Mouse (Mus musculus) yolk sac, embryonic 10.5 days (tissue): Measurements from ENCODE around the gene Galnt9.

Experiments
- DNase-seq: peaks from one replicate; pipeline ENCODE4 v3.0.0-alpha.2; 2017; ENCODE audit warnings: low spot score

Galnt9 gene

GRCm38 (mm10) chr5:110587467-110587866 lies 43.3 kb downstream of the Galnt9 start:
- no peak for DNase-seq

GRCm38 (mm10) chr5:110589833-110590232 lies 45.7 kb downstream of the Galnt9 start:
- no peak for DNase-seq

- no peak for DNase-seq
These were observed 50.3 kb downstream of the Galnt9 start for GRCm38 (mm10) chr5:110594465-110594864.

GRCm38 (mm10) chr5:110595341-110595740 lies 51.2 kb downstream of the Galnt9 start:
- DNase-seq: no peak

GRCm38 (mm10) chr5:110596086-110596780 lies 52.1 kb downstream of the Galnt9 start:
- DNase-seq: no peak

- no peak for DNase-seq
These were observed 53.3 kb downstream of the Galnt9 start for GRCm38 (mm10) chr5:110597502-110597901.

GRCm38 (mm10) chr5:110598298-110599095 lies 54.3 kb downstream of the Galnt9 start:
- no peak for DNase-seq

- no peak for DNase-seq
These were observed 59.0 kb downstream of the Galnt9 start for GRCm38 (mm10) chr5:110603016-110603685.

- DNase-seq: no peak
These were observed 60.2 kb downstream of the Galnt9 start for GRCm38 (mm10) chr5:110604311-110604710.

- DNase-seq: no peak
These were observed 61.5 kb downstream of the Galnt9 start for GRCm38 (mm10) chr5:110605531-110606221.

- no peak for DNase-seq
These were observed 63.6 kb downstream of the Galnt9 start for GRCm38 (mm10) chr5:110607767-110608166.

- DNase-seq: no peak
These were observed 64.2 kb downstream of the Galnt9 start for GRCm38 (mm10) chr5:110608336-110608735.

- no peak for DNase-seq
These were observed 64.8 kb downstream of the Galnt9 start for GRCm38 (mm10) chr5:110608941-110609340.

- no peak for DNase-seq
These were observed 65.3 kb downstream of the Galnt9 start for GRCm38 (mm10) chr5:110609425-110609824.

- no peak for DNase-seq
These were observed 65.7 kb downstream of the Galnt9 start for GRCm38 (mm10) chr5:110609868-110610267.

- DNase-seq: no peak
These were observed 66.3 kb downstream of the Galnt9 start for GRCm38 (mm10) chr5:110610484-110610883.

- DNase-seq: no peak
These were observed 67.4 kb downstream of the Galnt9 start for GRCm38 (mm10) chr5:110611435-110612158.

- DNase-seq: no peak
These were observed 75.1 kb downstream of the Galnt9 start for GRCm38 (mm10) chr5:110619226-110619625.

- no peak for DNase-seq
These were observed 80.2 kb downstream of the Galnt9 start for GRCm38 (mm10) chr5:110624319-110624718.

- no peak for DNase-seq
These were observed 83.2 kb downstream of the Galnt9 start for GRCm38 (mm10) chr5:110627351-110627750.

- no peak for DNase-seq
These were observed 84.0 kb downstream of the Galnt9 start for GRCm38 (mm10) chr5:110628156-110628555.
